Mouse (Mus musculus) retina, postnatal 7 days (tissue): Measurements from ENCODE around the gene Rab3il1.

Source experiments
- DNase-seq: peaks from one replicate; pipeline ENCODE4 v3.0.0-alpha.2; 2012; ENCODE audit warnings: low read depth, low spot score

Rab3il1 gene

DNA sequence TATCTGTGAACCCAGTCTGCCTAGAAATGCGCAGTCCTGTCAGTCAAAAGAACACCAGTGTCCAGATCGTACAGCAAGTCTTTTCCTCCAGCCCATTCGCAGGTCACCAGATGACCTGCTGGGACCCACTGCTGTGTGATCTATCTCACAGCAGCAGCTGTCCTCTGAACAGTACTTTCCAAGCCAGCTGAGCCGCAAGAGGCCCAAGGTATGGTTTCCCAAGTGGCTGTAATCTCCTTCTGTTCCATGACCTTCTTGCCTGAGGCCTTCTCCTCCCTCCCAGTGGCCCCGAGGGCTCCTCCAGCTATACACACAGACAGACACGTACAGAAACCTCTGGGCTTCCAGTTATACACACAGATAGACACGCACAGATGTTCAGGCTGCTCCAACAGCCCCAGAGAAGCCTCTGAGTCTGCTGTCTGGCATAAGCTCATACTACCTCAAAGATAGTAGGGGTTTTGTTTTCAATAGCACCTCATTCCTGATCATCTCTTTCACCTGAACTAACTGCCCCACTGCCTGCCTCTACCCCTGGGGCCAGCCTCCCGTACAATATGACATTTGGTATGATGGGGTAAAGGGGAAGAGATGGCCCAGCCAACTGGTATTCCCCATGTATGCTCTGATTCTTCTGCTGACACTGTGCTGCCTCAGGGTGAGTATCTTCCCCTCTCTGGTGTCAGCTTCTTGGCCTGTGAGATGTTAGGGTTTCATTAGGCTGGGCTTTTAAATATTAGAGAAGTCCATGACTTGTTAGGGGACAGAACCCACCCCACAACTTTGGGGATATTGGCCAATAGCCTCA, 59.5 kb downstream of the Rab3il1 start:
- DNase-seq: no peak

GRCm38 (mm10) chr19:10061624-10062023, 60.2 kb downstream of the Rab3il1 start:
- DNase-seq: no peak

- DNase-seq: no peak
Observed at GRCm38 (mm10) chr19:10062292-10062691, 60.8 kb downstream of the Rab3il1 start.

GRCm38 (mm10) chr19:10062862-10063261, 61.4 kb downstream of the Rab3il1 start:
- no peak for DNase-seq

DNA sequence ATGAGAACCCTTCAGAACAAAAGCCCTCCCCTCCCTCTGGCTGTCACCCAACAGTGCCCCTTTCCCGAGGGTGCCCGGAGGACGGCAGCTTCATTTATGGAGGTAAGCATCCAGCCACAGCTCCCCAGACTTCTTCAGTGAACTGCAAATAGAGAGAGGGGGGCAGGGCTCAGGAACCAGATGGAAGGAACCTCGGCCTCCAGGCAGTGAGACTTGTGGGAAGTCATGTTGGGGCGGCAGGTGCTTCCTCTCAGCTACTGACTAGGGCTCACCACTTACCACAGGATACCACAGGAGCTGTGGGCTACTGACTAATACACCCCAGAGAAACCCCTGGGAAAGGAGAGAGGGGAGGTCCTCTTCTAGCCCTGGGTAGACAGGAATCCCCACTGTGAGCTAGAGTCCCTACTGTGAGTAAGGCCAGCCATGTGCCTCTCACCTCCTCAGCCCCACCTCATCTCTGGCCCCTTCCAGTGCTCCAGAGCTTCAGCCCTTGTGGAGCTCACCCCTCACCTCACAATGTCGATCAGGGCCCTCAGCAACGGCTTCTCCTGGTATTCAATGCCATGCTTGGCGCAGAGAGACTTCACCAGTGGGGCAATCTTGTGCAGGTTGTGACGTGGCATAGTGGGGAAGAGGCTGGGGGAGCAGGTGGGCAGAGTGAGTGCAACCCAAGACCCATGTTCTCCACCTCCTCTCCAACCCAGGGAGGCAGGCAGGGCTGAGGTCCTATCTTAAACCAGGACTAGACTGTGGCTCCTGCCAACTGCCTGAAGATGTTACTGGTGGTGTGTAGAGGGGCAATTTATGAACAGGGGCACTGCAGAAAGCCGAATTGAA, 62.9 kb downstream of the Rab3il1 start:
- DNase-seq: no peak

DNA sequence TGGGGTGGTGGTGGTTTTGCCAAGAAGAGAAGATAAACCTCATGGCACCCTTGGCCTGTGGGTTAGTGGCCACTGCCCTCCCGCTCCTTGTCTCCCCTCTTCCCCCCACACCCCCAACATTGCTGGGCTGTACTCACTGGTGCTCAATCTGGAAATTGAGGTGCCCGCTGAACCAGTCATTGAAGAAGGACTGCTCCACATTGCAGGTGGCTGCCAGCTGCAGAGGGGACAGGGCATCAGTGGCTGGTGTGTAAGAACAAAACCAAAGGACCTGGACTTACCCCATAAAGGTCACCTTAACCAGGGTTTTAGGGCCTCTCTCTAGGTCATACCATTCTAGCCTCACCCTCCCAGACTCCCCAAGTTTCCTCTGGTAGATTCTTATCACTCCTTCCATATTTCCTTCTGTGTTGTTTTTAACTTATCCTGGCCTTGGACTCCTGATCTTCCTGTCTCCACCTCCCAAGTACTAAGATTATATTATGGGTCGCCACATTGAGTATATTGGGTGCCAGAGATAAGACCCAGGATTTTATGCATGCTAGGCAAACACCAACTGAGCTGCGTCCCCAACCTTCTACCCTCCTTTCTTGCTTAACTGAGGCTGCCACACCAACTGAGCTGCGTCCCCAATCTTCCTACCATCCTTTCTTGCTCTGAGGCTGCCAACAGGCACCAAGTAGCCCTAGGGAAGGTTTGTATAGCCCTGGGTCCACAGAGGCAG, 64.2 kb downstream of the Rab3il1 start:
- DNase-seq: no peak

GRCm38 (mm10) chr19:10066189-10066500, 64.7 kb downstream of the Rab3il1 start:
- no peak for DNase-seq

- no peak for DNase-seq
Observed at GRCm38 (mm10) chr19:10066502-10066901, 65.0 kb downstream of the Rab3il1 start.

- DNase-seq: no peak
Observed at GRCm38 (mm10) chr19:10067701-10068100, 66.2 kb downstream of the Rab3il1 start.

DNA sequence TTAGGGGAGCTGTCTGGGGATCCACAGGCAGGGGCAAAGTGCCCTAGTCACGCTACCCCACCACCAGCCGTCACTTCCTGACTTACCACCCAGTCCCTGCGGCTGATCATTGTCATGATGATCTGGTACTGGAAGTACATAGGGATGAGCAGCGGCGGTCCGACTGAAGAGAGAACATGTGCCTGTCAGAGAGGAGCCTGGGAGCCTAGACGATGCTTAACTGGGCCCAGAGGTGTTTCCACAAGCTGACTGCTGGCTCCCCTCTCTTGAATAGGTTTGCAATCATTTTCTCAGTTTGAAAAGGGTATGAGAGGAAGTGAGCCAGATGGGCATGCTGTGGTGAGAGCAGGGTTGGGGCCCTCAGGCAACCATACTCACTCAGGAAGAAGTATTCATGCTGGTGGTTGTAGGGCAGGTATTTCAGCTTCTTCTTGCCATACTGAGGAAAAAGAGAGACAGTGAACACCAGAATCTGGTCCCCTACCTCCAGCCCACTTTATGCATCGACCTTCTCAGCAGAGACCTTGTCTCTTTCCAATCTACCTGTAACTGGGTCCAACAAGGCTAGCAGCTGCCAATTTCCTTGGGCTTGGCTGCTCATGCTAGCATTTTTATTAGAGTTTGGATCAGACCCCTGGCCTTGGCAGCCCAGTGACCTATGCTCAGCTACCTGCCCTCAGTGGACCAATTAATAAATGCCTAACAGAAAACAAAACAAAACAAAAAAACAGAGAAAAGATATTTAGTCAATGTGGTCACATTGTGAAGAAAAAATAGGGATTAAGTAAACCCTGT, 68.9 kb downstream of the Rab3il1 start:
- no peak for DNase-seq

DNA sequence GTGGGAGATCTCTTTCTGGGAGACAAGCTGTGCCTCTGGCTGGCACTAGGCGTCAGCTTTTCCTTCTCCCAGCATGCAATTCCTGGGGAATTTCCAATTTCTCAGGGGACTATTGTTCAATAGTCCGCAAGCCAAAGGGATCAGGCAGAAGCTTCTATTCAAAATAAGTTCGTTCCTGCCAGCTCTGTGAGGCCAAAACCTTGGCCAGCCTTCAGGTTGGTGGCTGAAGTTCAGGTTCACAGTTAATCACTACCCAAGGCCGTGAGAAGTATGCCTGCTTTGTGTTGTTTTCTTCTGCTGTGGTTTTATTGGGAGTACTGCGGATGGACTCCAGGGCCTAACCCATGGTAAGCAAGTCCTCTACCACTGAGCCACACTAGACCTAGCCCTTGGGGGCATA, 69.7 kb downstream of the Rab3il1 start:
- DNase-seq: no peak

DNA sequence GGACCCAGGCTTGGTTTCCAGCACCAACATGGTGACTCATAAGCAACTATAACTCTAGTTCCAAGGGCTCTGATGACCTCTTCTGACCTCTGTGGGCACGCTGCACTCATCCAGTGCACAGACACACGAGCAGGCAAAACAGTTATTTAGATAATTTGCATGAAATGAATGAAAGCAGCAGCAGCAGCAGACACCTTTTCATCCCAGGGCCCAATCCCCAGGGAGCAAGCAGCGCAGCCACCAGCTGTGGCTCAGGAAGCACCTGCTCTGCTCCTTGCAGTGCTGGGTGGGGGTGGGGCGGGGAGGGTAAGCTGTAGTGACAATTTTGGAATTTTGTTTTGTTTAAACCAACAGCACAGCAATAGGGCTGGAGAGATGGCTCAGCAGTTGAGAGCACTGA, 70.4 kb downstream of the Rab3il1 start:
- DNase-seq: no peak

DNA sequence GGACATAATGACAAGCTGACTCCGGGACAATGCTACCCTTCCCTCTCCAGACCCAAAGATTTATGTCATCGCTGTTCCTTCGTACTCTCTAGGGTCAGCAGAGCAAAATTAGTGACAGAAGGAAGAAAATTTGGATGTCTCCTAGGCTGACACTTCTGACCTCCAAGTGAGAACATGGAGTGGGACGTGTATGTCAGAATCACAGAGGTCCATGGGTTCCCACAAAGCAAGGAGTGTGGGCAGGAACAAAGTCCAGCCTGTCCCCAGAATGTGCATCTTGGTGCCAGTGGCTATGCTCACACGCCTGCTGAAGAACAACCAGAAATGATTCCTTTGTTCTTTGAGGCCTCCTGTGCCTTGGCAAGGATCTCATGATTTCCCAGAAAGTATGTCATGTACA, 71.7 kb downstream of the Rab3il1 start:
- no peak for DNase-seq

DNA sequence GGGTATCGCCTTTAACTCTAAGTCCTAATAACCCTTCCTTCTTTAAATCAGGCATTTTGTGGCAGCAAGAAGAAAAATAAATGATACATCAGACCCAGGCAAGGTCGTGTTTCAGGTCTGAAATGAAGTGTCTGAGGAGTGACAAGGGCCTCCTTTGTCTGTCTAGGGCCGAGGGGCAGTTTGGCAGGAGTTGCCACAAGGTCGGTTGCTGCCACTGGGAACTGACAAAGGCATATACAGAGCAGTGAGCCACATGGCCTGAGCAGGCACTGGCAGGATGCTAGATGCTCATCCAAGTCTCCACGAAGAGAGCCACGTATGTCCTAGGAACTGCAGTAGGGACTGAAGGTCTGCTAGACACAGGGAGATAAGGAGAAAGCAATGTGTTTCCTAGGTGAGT, 76.9 kb downstream of the Rab3il1 start:
- DNase-seq: no peak

DNA sequence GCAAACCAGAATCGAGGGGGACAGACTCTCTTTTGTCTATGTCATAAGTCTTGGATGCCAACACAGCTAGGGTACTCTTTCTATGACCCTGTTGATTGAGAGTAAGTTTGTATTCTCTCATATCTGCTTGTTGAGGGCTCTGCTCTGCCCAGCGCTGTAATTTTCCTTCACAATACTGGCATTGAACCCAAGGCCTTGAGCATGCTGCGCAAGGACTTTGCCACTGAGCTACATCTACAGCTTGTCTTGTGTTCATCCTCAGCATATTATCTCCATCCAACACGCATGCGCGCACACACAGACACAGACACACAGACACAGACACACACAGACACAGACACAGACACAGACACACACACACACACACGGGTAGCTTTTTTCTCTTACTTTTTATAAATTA, 78.9 kb downstream of the Rab3il1 start:
- no peak for DNase-seq

DNA sequence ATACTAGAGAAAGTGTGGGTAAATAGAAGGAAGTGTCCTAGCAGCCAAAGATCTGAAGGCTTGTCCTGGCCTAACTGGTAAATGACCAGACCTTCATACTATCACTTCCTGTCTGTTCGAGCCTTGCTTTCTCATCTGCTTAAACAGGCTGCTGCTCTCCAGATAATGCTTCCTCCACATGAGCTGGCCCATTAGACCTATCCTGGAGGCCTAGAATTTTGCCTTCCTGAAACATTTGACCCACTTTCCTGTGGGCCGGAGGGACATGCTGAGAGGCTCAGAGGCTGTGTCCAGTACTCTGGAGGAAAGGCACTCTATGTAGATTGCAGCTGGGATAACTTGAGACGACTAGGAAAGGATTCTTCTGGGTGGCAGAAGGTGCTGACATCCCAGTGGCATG, 80.6 kb downstream of the Rab3il1 start:
- no peak for DNase-seq

- no peak for DNase-seq
Observed at GRCm38 (mm10) chr19:10085454-10085853, 84.0 kb downstream of the Rab3il1 start.

DNA sequence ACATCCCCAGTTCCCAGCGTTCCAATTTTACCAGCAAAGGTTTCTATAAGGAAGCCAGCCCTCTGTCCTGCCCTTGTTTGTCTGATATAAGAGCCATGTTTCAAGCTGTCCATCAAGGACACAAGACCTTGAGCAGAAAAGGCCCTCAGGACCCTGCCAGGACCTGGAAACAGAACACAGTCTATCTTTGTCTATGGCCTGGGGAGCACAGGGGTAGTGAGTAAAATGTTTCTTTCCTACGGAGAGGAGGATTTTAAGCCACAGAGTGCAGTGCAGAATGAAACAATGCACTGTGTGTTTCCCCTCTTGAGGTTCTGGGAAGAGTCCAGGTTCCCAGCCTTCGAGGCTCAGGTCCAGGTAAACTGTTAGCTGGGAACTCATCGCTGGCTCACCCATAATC, 85.5 kb downstream of the Rab3il1 start:
- DNase-seq: no peak
